Mouse (Mus musculus): Measurements from ENCODE around the gene Stk4. TPM values are rescaled to one million over a fixed set of nuclear protein-coding genes. Genes with fewer than 3 reads are reported as not detected.

Gene Stk4
- polyA plus RNA-seq, 1 experiment, result 13.6 TPM

- 76% methylated on average over 5 of the region's 5 CpGs for WGBS
- DNase-seq (ENCODE audit: low read depth, low spot score), result no peak
These were observed 94.8 kb downstream of the Stk4 start for GRCm38 (mm10) chr2:164164941-164165340.

- no peak for DNase-seq (ENCODE audit: low read depth, low spot score)
- WGBS, result 21% methylated on average over 90 of the region's 90 CpGs
These were observed 97.8 kb downstream of the Stk4 start for GRCm38 (mm10) chr2:164167752-164168570.

- WGBS, result 17% methylated on average over 42 of the region's 42 CpGs
- DNase-seq (ENCODE audit: low read depth, low spot score), result no peak
These were observed 98.4 kb downstream of the Stk4 start for GRCm38 (mm10) chr2:164168571-164168946.

GRCm38 (mm10) chr2:164170326-164170725 lies 100.2 kb downstream of the Stk4 start:
- 10% methylated on average over 11 of the region's 11 CpGs for WGBS

GRCm38 (mm10) chr2:164170902-164171301 lies 100.8 kb downstream of the Stk4 start, which contains the start of gene Kcns1:
Kcns1 (minus strand) TSS chr2:164171113.
- WGBS, result 2% methylated on average over 29 of the region's 29 CpGs
- no peak for DNase-seq (ENCODE audit: low read depth, low spot score)

More at GRCm38 (mm10) chr2:164170326-164170725, 100.2 kb downstream of the Stk4 start:
- DNase-seq (ENCODE audit: low read depth, low spot score), result no peak

GRCm38 (mm10) chr2:164173394-164173793 lies 103.3 kb downstream of the Stk4 start:
- WGBS, result 55% methylated on average over 3 of the region's 3 CpGs
- no peak for DNase-seq (ENCODE audit: low read depth, low spot score)

- no peak for DNase-seq (ENCODE audit: low read depth, low spot score)
- WGBS, result 70% methylated on average over 8 of the region's 8 CpGs
These were observed 104.7 kb downstream of the Stk4 start for GRCm38 (mm10) chr2:164174649-164175395.

GRCm38 (mm10) chr2:164175850-164176249 lies 105.7 kb downstream of the Stk4 start:
- WGBS, result 63% methylated on average over 3 of the region's 3 CpGs
- DNase-seq (ENCODE audit: low read depth, low spot score), result no peak

- no peak for DNase-seq (ENCODE audit: low read depth, low spot score)
These were observed 107.7 kb downstream of the Stk4 start for GRCm38 (mm10) chr2:164177831-164178230.

GRCm38 (mm10) chr2:164180124-164180523 lies 110.0 kb downstream of the Stk4 start:
- no peak for DNase-seq (ENCODE audit: low read depth, low spot score)
- WGBS, result 40% methylated on average over 3 of the region's 3 CpGs

More at GRCm38 (mm10) chr2:164177831-164178230, 107.7 kb downstream of the Stk4 start:
- WGBS, result 85% methylated on average over 5 of the region's 5 CpGs

GRCm38 (mm10) chr2:164180770-164181169 lies 110.6 kb downstream of the Stk4 start:
- 44% methylated on average over 4 of the region's 4 CpGs for WGBS

GRCm38 (mm10) chr2:164182692-164183255 lies 112.7 kb downstream of the Stk4 start, which contains the start of gene Wfdc5:
Wfdc5 (minus strand) TSS chr2:164182742.
- no peak for DNase-seq (ENCODE audit: low read depth, low spot score)
- WGBS, result 60% methylated on average over 7 of the region's 7 CpGs

More at GRCm38 (mm10) chr2:164180770-164181169, 110.6 kb downstream of the Stk4 start:
- no peak for DNase-seq (ENCODE audit: low read depth, low spot score)

- 62% methylated on average over 9 of the region's 9 CpGs for WGBS
These were observed 113.2 kb downstream of the Stk4 start for GRCm38 (mm10) chr2:164183340-164183739.

GRCm38 (mm10) chr2:164184145-164184719 lies 114.1 kb downstream of the Stk4 start:
- WGBS, result 32% methylated on average over 9 of the region's 9 CpGs
- no peak for DNase-seq (ENCODE audit: low read depth, low spot score)

More at GRCm38 (mm10) chr2:164183340-164183739, 113.2 kb downstream of the Stk4 start:
- DNase-seq (ENCODE audit: low read depth, low spot score), result no peak

GRCm38 (mm10) chr2:164188722-164189121 lies 118.6 kb downstream of the Stk4 start:
- no peak for DNase-seq (ENCODE audit: low read depth, low spot score)
- WGBS, result 26% methylated on average over 5 of the region's 5 CpGs

GRCm38 (mm10) chr2:164190576-164190975 lies 120.5 kb downstream of the Stk4 start, which contains the start of gene Wfdc12:
Wfdc12 (minus strand) TSS chr2:164190608.
- 65% methylated on average over 6 of the region's 6 CpGs for WGBS
- no peak for DNase-seq (ENCODE audit: low read depth, low spot score)

- no peak for DNase-seq (ENCODE audit: low read depth, low spot score)
These were observed 122.2 kb downstream of the Stk4 start for GRCm38 (mm10) chr2:164192279-164192678.

GRCm38 (mm10) chr2:164194959-164195630 lies 125.0 kb downstream of the Stk4 start:
- whole genome bisulfite sequencing, result 45% methylated on average over 5 of the region's 5 CpGs

More at GRCm38 (mm10) chr2:164194959-164195630, 125.0 kb downstream of the Stk4 start:
- DNase-seq (ENCODE audit: low read depth, low spot score), result no peak

Measured in large intestine, adult 2 months (tissue).